Mouse (Mus musculus): ENCODE data around the gene Gpr15. TPM values are rescaled to one million over a fixed set of nuclear protein-coding genes. Genes with fewer than 3 reads are reported as not detected.

Gpr15 gene
- total RNA-seq (2021), result not detected
- long read RNA-seq, experiment 1, result 0 reads
- long read RNA-seq, experiment 2, result 0 reads

GRCm38 (mm10) chr16:58718666-58719120 is at the start of gene Gpr15:
Gene Gpr15 (minus strand): TSS chr16:58719070.
- DNase-seq, result no peak

DNA sequence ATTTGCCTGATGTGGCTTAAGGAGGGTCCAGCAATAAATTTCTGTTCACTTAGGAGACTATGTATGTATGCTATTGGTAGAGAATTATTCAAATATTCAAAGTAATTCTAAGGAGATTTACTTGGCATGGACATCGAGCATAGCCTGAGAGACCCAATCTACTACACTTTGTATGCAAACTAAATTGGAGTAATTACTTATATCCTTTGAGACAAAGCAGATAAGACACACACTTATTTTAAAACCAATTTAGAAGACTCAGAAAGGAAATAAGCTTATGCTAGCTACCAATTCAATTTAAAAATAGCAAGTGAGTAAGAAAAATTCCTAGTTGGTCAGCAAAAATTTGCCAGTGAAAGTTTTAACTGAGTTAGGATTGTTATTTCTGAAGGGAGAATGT is 44.2 kb upstream of the Gpr15 start, which contains the start of gene Olfr172:
Gene Olfr172 (minus strand): TSS at position 101 of the 400 bp plus-strand sequence.
- no peak for DNase-seq

DNA sequence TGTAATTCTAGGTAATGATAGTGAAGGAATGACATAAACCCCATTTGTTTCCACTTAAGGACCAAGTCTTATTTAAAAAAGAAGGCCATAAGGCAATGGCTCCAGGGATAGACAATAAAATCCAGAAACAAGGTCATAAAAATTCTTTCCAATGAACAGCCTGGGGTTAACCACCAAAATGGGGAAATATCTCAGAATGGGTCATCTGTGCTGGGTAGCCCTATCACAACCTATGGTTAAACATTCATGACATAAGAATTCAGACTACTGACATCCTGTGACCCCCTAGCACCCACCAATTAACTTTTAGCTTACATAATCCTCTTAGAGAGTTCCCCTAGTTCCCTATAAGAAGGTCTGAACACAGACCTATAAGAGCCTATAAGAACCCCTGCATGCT is 37.3 kb upstream of the Gpr15 start:
- DNase-seq, result no peak

DNA sequence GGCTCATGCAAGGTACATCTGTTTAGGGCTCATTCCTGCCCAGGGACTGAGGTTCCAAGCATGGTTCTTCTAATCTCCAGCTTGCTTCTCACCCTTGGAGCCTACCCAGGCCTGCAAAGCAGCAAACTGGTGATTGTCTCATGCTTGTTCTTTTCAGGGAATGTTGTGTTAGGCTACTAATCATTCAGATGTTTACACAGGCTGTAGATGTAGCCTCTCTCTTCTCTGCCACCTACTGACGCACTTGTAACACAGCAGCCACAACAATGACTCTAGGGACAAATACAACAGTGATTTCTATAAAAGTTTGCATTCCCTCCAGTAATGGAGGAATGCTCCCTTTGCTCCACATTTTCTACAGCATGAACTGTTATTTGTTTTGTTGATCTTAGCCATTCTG is 32.4 kb upstream of the Gpr15 start:
- DNase-seq, result no peak

- no peak for DNase-seq
Measured at GRCm38 (mm10) chr16:58746715-58747114, 27.8 kb upstream of the Gpr15 start.

DNA sequence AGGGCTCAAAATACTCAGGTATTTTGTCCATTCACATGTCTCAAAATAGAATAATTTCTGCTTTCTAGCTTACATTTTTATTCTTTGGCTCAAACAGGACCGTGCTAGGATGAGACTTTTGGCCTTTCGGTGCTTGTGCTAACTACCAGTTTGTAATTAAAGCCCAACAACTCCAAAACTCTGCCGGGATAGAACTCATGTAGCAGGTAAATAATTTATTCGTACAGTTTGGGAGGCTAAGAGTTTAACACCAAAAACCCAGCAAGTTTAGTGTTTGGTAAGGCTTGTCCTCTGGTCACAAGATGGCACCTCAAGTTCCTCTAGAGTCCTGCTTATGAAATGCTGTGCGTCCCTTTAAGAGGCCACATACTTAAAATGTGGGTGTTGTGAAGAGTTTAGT is 21.9 kb upstream of the Gpr15 start:
- no peak for DNase-seq

GRCm38 (mm10) chr16:58738800-58739199 is 19.9 kb upstream of the Gpr15 start:
- no peak for DNase-seq

GRCm38 (mm10) chr16:58738205-58738604 is 19.3 kb upstream of the Gpr15 start:
- DNase-seq, result no peak

DNA sequence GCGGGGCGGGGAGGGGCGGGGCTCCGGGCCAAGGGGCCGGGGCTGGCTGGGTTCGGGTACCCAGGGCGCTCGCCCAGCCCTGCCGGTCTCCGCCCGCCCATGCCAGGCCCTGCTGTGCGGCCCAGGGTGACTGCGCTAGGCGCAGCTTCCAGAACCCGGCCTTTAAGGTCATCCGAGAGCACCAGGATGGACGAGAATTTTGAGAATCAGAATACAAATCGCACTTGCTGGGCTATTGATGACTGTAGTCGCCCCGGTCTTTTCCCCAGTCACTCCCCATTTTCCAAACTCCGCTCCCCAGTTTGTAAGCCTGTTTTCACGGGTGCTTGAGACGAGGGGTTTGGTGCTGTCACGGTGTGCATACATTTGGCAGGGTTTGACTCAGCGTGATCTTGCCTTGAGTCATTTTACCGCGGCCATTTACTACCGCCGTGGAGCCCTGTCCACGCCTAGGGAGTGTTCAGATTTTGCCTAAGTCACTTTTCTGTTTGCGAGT is 9.4 kb upstream of the Gpr15 start:
- no peak for DNase-seq

GRCm38 (mm10) chr16:58727477-58728131 is 8.7 kb upstream of the Gpr15 start, which contains the start of gene Cldnd1:
Gene Cldnd1 (plus strand): TSS chr16:58727910.
- peak; percentile 92 for DNase-seq

DNA sequence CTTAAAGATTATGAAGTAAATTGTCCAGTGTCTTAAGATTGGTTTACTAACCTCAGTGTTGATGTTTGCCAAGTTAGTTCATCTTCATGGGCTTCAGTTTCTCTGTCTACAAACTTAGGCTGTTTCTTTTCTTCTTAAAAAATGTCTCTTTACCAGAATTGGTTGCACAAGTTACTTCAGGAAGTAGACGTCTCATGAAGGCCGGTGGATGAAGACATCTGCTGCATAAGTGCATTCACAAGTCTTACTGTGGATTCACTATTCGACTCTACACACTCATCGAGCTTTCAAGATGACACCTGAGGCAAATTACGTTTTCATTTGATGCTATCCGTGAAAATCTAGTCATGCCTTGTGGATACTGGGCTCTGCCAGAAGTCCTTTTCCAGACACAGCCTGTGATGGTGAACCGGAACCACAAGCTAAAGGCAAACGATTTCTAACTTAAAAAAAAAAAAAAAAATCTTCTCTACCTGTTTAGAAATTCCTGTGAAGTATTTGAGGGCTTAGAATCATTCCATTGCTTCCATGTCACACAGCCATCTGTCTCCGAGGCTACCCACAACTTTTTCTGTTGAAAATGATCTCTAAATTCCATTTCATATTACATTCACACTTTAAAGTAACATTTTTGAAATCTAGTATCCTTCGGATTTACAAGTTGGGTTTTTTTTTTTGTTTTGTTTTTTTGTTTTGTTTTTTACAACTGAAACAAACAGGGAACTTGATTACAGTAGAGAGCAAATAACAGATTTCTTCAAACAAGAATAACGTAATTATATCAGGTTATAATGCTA is 8.0 kb upstream of the Gpr15 start:
- no peak for DNase-seq

- no peak for DNase-seq
Measured at GRCm38 (mm10) chr16:58722292-58722691, 3.4 kb upstream of the Gpr15 start.

- DNase-seq, result no peak
Measured at GRCm38 (mm10) chr16:58715018-58715417, 3.9 kb downstream of the Gpr15 start.

DNA sequence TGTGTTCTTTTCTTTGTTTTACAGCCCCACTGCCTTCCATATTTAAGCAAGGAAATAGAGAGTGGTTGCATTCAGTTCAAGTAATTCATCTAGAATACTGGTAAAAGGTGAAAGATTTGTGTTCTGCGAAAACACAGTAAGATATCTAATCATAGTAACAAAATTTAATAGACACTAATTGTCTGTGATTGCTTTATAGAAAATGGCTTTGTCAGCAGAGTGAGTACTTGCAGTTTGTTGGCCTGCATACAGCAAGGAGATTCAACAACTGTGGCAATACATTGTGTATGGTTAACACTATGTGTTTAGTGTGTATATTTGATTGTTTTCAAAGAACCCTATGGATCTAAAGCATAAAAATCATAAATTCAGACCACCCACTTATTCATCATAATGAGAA is 5.7 kb downstream of the Gpr15 start:
- DNase-seq, result no peak

GRCm38 (mm10) chr16:58712221-58712620 is 6.6 kb downstream of the Gpr15 start:
- no peak for DNase-seq

DNA sequence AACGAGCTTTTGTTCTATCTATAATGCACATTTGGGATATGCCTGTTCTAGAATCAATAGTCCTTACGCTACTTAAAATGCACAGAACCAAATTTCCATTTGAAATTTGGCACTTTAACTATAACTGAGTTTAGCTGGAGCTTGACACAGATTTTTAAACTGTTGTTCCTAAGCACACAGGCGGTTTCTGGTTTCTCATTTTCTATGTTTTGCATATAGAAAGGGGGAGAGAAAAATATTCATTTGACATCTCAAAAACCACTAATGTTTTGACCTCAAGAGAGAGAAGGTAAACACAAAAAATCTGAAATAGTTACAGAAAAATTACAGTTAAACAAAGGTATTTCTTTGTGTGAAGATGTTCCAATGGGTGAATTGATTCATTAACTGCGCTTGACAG is 9.3 kb downstream of the Gpr15 start:
- no peak for DNase-seq

DNA sequence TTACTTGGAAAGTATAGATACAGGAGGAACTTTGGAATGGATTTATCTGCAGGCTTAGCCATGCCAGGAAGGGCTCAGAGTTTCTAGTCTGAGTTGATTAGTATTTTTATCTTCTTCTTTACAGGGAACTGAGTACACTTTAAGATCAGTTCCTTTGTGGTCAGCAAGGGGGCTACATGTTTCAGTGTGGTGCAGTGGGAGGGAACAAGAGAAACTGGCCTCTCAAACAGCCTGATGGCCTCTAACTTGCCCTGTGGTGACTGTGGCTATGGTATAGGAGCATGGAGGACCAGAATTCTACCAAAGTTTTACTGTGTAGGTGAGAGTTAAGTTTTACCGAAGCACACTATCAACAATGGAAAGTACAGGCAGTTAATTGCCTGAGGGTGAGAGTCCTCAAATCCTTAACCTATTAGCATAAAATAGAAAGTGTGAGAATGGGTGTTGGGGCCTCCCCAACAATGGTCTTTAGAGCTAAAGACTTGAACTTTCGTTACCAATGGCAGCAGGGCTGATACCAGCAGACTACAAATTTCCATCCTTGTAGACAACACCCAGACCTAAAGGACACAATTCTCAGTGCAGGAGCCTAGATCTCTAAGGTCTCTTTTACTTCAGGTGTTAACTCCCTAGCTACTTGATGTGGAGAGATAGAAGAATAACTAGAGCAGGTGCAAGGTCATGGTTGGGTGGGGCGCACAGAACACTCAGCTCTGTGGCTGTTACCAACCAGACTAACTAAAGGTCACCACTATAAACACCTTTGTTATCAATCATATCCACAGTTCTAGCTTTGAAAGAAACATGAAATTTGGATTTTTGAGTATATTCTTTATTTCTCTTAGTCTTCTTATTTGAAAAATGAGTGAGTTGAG is 10.0 kb downstream of the Gpr15 start:
- DNase-seq, result no peak

GRCm38 (mm10) chr16:58707276-58707905 is 11.5 kb downstream of the Gpr15 start:
- DNase-seq, result no peak

GRCm38 (mm10) chr16:58704999-58705398 is 13.9 kb downstream of the Gpr15 start:
- no peak for DNase-seq

DNA sequence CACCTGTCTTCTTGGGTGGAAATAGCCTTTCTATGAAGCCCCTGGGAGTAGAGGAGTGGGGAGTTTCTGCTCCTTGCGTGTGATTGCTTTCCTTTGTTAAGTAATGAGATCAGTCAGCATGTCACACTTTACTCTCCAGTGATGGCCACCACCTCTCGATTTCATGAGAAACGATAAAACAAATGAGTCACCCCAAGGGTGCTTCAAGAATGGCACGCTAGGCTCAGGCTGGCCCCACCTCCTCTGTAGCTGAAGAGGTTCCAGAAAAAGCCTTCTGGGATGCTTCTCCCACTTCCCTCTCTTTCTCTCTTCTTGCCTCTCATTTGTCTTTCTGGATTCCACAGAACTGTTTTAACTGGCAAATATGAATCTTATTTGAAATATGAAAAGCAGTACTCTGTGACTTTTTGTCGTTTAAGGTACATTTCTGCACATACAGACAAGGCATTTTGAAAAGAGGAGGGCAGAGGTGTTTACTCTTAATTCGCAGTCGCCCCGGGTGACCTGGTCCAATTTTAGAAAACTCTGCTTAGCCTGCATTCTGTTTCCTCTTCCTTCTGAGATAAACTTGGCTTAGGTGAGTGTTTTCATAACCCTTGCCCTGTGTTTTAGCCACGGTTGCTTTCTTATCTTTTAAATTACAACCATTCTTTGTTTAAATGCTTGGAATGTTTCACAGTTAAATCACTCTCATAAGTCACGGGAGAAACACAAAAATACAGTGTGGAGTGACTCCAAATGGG is 15.3 kb downstream of the Gpr15 start:
- no peak for DNase-seq

GRCm38 (mm10) chr16:58702329-58702932 is 16.4 kb downstream of the Gpr15 start:
- no peak for DNase-seq

Data from gastrocnemius, postnatal 10 days (tissue).